Mouse (Mus musculus) forebrain, embryonic 15.5 days (tissue): ENCODE measurements at regions not wholly inside any gene's neighbourhood (a gene's known extent, or its start where the extent isn't known, plus 50 kb on each side); places are given as distances from the start of the nearest gene placed in this dataset.

ENCODE experiments used
- ATAC-seq: fragments of 200-750 bp; cut with Nextera tagmentation; replicated peaks from 2 replicates; pipeline ENCODE4 v1.8.0; 2017; ENCODE audit warnings: mild to moderate bottlenecking, moderate TSS enrichment, moderate library complexity
- H3K27ac ChIP-seq: fragments of 300-500 bp; sonication (generic); replicated peaks from 2 replicates; pipeline ENCODE4 v1.5.1; 2015; ENCODE audit warnings: mild to moderate bottlenecking, inconsistent platforms
- H3K27me3 ChIP-seq: fragments of 300-500 bp; sonication (generic); 2 replicates; pipeline ENCODE4 v1.6.1; 2015; ENCODE audit warnings: inconsistent platforms
- H3K36me3 ChIP-seq: fragments of 300-500 bp; sonication (generic); 2 replicates; pipeline ENCODE4 v1.6.1; 2015; ENCODE audit warnings: mild to moderate bottlenecking, inconsistent platforms
- H3K4me1 ChIP-seq: fragments of 300-500 bp; sonication (generic); 2 replicates; pipeline ENCODE4 v1.6.1; 2015; ENCODE audit warnings: inconsistent platforms
- H3K4me2 ChIP-seq: fragments of 300-500 bp; sonication (generic); replicated peaks from 2 replicates; pipeline ENCODE4 v1.6.1; 2015; ENCODE audit warnings: mild to moderate bottlenecking, inconsistent platforms
- H3K4me3 ChIP-seq: fragments of 300-500 bp; sonication (generic); 2 replicates; pipeline ENCODE4 v1.5.1; 2015; ENCODE audit warnings: mild to moderate bottlenecking, inconsistent platforms
- H3K9ac ChIP-seq: fragments of 300-500 bp; sonication (generic); replicated peaks from 2 replicates; pipeline ENCODE4 v1.6.1; 2015; ENCODE audit warnings: mild to moderate bottlenecking, inconsistent platforms
- H3K9me3 ChIP-seq: fragments of 300-500 bp; sonication (generic); 2 replicates; pipeline ENCODE4 v1.6.1; 2016; ENCODE audit warnings: inconsistent platforms
- WGBS: fragments of 180-500 bp; shearing (Covaris S2); methylation state at CpG from one replicate; pipeline ENCODE4 v1.1.7; 2015; ENCODE audit warnings: mixed read lengths; 5-methylcytosine and 5-hydroxymethylcytosine counted together

DNA sequence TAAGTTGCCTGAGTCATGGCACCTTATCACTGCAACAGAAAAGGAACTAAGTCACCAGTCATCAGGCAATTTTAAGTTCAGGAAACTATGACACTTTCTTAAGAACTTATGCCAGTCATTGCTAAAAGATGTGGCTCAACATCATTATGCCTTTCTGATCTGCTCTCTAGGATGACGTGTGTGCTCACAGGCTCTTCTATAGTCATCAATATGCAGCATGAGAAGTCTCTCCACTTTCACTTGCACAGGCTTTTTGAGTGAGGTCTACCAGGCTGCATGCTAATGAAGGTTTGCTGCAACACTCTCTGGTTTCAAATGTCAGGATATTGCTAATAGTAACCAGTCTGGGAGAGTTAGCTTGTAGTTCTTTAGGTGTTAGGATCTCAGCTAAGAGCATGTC lies 530.5 kb upstream of the Alcam start:
- Histone ChIP-seq H3K27ac (no peak overlapping the region), H3K4me2 (no peak overlapping the region), H3K9me3 (no peaks in the 10 kb centered on the region), H3K4me3 (no peak overlapping the region), H3K4me1 (no peaks in the 10 kb centered on the region), H3K9ac (no peak overlapping the region), H3K36me3 (no peaks in the 10 kb centered on the region), H3K27me3 (no peaks in the 10 kb centered on the region)
- WGBS = 35% methylated on average over 1 of the region's 1 CpGs
- ATAC-seq = 0 out of 2 replicates have a peak, but pooled peaks have one; percentile 41

DNA sequence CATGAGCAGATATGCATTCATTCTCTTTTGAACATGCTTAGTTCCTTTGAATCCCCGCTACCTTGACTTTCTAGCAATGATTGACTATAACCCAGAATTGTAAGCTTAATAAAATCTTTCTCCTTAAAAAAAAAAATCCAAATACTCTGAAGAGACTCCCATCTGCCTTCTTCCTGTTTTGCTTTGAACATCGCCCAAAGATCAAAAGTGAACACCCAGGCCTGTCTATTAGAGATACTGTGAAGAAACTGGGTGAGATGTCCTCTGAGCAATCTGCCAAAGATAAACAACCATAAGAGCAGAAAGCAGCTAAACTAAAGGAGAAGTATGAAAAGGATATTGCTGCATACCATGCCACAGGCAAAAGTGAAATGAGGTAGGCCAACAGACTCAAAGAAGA lies 527.1 kb upstream of the Alcam start:
- H3K9ac ChIP-seq = no peak overlapping the region
- no peaks in the 10 kb centered on the region for H3K9me3 ChIP-seq
- H3K4me3 ChIP-seq = no peak overlapping the region
- no peaks in the 10 kb centered on the region for H3K36me3 ChIP-seq
- 93% methylated on average over 2 of the region's 2 CpGs for WGBS
- no peak overlapping the region for H3K4me2 ChIP-seq
- H3K27me3 ChIP-seq = no peaks in the 10 kb centered on the region
- ATAC-seq = no peak
- H3K27ac ChIP-seq = no peak overlapping the region
- no peaks in the 10 kb centered on the region for H3K4me1 ChIP-seq

DNA sequence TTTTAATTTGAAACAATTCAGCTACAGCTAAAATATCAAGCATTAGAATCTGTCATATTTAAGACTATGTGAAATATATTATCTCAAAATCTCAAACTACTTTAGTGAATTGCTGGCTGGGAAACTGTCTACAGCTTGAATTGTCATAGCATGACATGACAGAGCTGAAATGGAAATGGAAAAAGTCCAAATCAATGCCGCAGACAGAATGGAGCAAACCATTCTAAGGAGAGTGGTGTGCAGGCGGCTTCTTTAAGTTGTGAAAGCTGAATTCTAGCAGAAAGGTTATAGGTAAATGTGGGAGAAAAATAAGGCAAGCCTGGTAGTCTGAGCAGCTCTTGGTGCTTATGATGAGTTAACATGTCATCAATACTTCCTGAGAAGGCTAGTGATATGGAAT lies 518.9 kb upstream of the Alcam start:
- no peaks in the 10 kb centered on the region for H3K4me1 ChIP-seq
- peak; percentile 43; the same call in 1 of the 2 replicates for ATAC-seq
- no peak overlapping the region for H3K9ac ChIP-seq
- no peak overlapping the region for H3K4me2 ChIP-seq
- H3K4me3 ChIP-seq = no peak overlapping the region
- H3K36me3 ChIP-seq = no peaks in the 10 kb centered on the region
- WGBS = 85% methylated on average over 2 of the region's 2 CpGs
- H3K27me3 ChIP-seq = no peaks in the 10 kb centered on the region
- H3K27ac ChIP-seq = 0 out of 2 replicates have a peak overlapping the region, but pooled peaks have one; percentile 2
- H3K9me3 ChIP-seq = no peaks in the 10 kb centered on the region

DNA sequence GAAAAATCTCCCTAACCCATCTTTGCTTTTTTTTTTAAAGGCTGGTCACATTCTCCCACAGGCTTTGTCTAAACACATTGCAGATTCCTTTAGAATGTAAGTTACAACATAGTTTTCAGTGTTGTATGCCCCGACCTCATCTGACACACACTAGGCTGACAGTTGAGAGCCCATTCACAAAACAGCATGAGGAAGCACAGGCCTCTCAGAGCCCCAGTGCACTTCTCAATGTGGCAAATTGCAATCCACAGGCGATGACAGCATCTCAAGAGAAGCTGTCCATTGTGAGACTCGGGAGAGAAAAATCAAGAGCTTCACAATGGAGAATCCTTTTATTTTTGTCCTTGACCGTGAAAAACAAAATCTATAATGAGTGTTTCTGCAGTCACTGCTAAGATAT lies 493.8 kb upstream of the Alcam start:
- Histone ChIP-seq H3K36me3 (no peaks in the 10 kb centered on the region), H3K9me3 (no peaks in the 10 kb centered on the region), H3K9ac (no peak overlapping the region), H3K4me1 (no peaks in the 10 kb centered on the region), H3K27ac (no peak overlapping the region), H3K4me2 (no peak overlapping the region), H3K27me3 (no peaks in the 10 kb centered on the region), H3K4me3 (no peak overlapping the region)
- WGBS = 70% methylated on average over 4 of the region's 4 CpGs
- ATAC-seq = no peak

DNA sequence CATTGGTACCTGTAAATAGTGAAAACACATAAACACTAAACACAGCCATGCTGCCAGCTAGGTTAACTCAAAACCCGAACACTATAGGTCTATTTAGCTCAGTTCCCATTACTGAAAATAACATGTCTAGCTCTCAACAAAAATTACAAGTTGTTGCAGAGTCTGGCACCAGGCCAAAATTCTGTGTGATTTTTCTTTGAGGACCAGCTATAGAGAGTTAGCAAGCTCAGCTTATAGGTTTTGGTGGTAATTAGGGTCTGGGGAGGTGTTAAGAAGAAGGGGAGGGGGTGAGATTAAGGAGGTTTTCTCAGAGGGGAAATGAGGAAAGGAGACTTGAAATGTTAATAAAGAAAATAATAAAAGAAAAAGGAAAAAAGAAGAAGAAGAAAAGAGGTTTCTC lies 480.9 kb upstream of the Alcam start:
- no peak for ATAC-seq
- H3K4me2 ChIP-seq = no peak overlapping the region
- H3K27ac ChIP-seq = no peak overlapping the region
- 0 out of 2 replicates have a peak, but pooled peaks cover 4% of the 10 kb centered on the region for H3K4me1 ChIP-seq
- H3K9ac ChIP-seq = no peak overlapping the region
- no peak overlapping the region for H3K4me3 ChIP-seq
- H3K9me3 ChIP-seq = no peaks in the 10 kb centered on the region
- 26% methylated on average over 1 of the region's 1 CpGs for WGBS
- no peaks in the 10 kb centered on the region for H3K27me3 ChIP-seq
- H3K36me3 ChIP-seq = no peaks in the 10 kb centered on the region

DNA sequence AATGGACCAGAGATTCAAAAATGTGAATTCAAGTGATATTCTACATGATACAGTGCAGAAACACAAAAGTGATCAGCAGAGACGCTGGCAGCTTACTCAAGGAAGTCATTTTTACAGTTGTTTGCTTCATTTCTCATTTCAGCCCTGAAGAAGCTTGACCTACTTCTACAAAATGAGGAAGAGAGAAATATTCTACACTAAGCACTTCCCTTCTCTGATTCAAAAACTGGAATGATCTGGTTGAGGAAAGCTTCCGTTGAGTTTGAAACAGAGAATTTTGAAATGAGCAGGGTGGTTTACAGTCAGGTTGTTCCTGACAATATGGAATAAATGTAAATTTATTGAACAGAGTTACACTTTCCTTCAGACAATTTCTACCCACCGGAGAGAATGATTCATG lies 478.1 kb upstream of the Alcam start:
- 87% methylated on average over 3 of the region's 3 CpGs for WGBS
- Histone ChIP-seq H3K9ac (no peak overlapping the region), H3K4me3 (no peak overlapping the region), H3K4me1 (0 out of 2 replicates have a peak, but pooled peaks cover 4% of the 10 kb centered on the region), H3K4me2 (no peak overlapping the region), H3K9me3 (no peaks in the 10 kb centered on the region), H3K36me3 (no peaks in the 10 kb centered on the region), H3K27me3 (no peaks in the 10 kb centered on the region), H3K27ac (no peak overlapping the region)
- ATAC-seq = no peak

DNA sequence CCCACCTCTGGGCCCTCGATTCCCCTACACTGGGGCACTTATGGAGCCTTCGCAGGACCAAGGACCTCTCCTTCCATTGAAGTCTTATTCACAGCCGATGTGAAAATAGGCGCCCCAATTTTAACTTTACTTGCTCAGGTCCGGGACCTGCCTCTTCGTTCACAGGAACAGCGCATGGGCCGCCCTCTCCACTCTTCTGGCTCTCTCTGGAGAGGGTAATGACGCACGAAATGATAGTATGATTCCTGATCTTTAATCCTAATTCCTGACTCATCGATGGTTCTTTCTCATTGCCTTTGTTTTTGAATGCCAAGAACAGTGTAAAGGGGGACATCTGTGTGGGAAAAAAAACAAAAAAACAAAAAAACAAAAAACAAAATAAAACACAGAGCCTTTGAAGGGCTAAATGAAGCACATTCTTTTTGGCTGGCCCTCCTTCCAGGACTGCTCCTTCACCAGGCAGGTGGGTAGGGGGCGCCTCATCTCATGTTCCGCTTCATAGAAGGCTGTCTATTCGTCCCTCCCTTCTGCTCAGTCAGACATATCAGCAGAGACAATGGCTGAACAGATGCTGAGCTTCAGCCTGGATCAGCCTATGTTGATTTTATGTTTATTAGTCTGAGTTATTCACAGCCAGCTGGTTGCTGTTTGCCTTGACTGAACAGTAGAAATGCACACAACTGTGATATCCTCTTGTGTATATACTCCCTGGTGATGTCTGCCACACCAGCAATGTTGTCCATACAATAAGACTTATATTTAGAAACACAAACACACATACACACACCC lies 438.8 kb upstream of the Alcam start:
- H3K27ac ChIP-seq = no peak overlapping the region
- 0 out of 2 replicates have a peak, but pooled peaks cover 3% of the 10 kb centered on the region for H3K4me1 ChIP-seq
- no peaks in the 10 kb centered on the region for H3K36me3 ChIP-seq
- H3K27me3 ChIP-seq = no peaks in the 10 kb centered on the region
- H3K4me2 ChIP-seq = no peak overlapping the region
- no peak overlapping the region for H3K4me3 ChIP-seq
- 68% methylated on average over 14 of the region's 14 CpGs for WGBS
- H3K9me3 ChIP-seq = no peaks in the 10 kb centered on the region
- peak; percentile 97 for ATAC-seq
- no peak overlapping the region for H3K9ac ChIP-seq

DNA sequence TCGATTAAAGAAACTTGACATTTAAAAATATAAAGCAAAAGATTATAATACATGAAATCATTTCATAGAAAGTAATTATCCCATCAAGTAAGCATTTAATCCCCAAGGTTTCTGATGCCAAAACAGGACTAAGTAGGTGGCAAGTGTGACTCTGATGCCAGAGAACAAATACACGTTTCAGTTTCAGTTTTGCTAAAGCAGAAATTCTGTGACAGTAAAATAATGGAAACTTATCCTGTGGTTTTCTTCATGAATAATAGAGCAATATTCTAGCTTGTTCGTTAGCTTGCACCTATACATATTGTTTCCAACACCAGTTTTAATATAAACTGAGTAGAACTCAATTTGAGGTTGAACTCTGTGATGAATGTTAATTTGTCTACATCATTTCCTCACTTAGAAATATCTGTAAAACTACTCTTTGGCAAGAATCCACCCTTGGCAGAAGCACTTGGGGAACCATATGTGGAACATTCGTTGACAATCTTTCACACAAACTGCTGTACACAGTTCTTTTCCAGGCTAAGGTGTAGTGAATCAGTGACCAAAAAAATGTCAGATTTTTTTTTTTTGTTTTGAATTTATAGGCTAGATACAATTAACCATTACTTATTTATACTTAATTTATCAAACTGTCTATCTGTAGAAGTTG lies 425.7 kb upstream of the Alcam start:
- no peak overlapping the region for H3K4me2 ChIP-seq

DNA sequence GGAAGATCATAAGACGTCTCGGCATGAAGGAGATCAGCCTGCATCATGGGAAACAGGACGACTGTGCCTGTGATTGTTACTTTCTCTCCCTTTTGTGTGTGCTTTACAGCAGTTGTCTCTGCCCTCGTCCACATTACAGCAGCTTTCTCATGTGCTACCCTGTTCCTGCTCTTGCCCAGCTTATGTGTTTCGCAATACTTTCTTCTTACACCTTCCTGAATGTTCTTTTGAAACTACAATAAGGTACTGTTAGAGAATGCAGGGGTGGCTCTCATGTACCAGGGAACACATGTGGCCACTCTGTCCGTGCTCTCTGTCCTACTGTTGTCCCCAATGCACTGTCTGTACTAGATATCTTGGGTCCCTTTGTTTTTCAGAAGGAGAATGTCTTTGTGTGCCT lies 414.0 kb upstream of the Alcam start:
- Histone ChIP-seq H3K27ac (no peak overlapping the region), H3K9me3 (no peaks in the 10 kb centered on the region), H3K9ac (no peak overlapping the region), H3K27me3 (no peaks in the 10 kb centered on the region), H3K4me3 (no peak overlapping the region), H3K4me2 (no peak overlapping the region), H3K4me1 (no peaks in the 10 kb centered on the region), H3K36me3 (no peaks in the 10 kb centered on the region)
- ATAC-seq = no peak
- WGBS = 81% methylated on average over 6 of the region's 6 CpGs

More for the DNA sequence above, 425.7 kb upstream of the Alcam start:
- no peak overlapping the region for H3K27ac ChIP-seq
- ATAC-seq = no peak; the same call in 1 of the 2 replicates
- no peak overlapping the region for H3K4me3 ChIP-seq
- H3K27me3 ChIP-seq = no peaks in the 10 kb centered on the region
- no peak overlapping the region for H3K9ac ChIP-seq
- WGBS = 60% methylated on average over 4 of the region's 4 CpGs
- no peaks in the 10 kb centered on the region for H3K36me3 ChIP-seq
- 0 out of 2 replicates have a peak, but pooled peaks cover 3% of the 10 kb centered on the region for H3K4me1 ChIP-seq
- no peaks in the 10 kb centered on the region for H3K9me3 ChIP-seq

DNA sequence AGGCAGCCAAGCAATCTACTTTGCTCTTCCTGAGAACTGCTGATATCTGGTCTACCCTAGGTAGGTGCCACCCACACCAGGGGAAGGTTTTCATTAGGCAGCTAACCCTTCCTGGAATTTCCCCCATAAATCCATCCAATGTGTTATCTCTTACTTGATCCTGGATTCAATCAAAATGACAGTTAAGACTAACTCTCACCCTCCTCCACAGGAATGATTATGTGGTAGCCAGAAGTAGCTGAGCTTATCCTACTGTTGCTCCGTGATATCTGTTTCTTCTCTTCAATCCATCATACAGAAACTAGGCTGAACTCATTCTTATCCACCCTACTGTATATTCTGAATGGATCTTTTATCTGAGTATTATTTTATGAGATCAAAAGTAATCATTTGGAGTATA lies 409.7 kb upstream of the Alcam start:
- no peak overlapping the region for H3K4me3 ChIP-seq
- H3K4me2 ChIP-seq = no peak overlapping the region
- H3K4me1 ChIP-seq = no peaks in the 10 kb centered on the region
- no peaks in the 10 kb centered on the region for H3K9me3 ChIP-seq
- no peaks in the 10 kb centered on the region for H3K27me3 ChIP-seq
- H3K36me3 ChIP-seq = no peaks in the 10 kb centered on the region
- ATAC-seq = no peak
- H3K9ac ChIP-seq = no peak overlapping the region
- H3K27ac ChIP-seq = no peak overlapping the region
- WGBS = 96% methylated on average over 1 of the region's 1 CpGs

DNA sequence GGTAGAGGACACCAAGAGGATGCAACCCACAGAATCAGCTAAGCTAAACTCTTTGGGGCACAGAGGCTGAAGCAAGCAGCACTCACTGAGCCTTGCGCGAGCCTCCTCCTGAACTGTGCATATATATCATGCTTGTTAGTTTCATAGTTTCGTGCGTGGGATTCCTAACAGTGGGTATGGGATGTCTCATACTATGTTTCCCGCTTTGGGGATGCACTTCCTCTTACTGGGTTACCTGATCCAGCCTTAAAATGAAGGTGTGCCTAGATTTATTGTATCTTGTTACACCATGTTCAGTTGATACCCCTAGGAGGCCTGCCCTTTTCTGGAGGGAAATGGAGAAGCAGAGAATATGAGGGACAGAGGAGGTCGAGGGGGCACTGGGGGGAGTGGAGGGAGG lies 407.4 kb upstream of the Alcam start:
- no peak for ATAC-seq
- no peak overlapping the region for H3K4me2 ChIP-seq
- H3K27me3 ChIP-seq = no peaks in the 10 kb centered on the region
- H3K36me3 ChIP-seq = no peaks in the 10 kb centered on the region
- H3K4me3 ChIP-seq = no peak overlapping the region
- no peaks in the 10 kb centered on the region for H3K9me3 ChIP-seq
- H3K9ac ChIP-seq = no peak overlapping the region
- no peak overlapping the region for H3K27ac ChIP-seq
- H3K4me1 ChIP-seq = no peaks in the 10 kb centered on the region
- 91% methylated on average over 6 of the region's 6 CpGs for WGBS

DNA sequence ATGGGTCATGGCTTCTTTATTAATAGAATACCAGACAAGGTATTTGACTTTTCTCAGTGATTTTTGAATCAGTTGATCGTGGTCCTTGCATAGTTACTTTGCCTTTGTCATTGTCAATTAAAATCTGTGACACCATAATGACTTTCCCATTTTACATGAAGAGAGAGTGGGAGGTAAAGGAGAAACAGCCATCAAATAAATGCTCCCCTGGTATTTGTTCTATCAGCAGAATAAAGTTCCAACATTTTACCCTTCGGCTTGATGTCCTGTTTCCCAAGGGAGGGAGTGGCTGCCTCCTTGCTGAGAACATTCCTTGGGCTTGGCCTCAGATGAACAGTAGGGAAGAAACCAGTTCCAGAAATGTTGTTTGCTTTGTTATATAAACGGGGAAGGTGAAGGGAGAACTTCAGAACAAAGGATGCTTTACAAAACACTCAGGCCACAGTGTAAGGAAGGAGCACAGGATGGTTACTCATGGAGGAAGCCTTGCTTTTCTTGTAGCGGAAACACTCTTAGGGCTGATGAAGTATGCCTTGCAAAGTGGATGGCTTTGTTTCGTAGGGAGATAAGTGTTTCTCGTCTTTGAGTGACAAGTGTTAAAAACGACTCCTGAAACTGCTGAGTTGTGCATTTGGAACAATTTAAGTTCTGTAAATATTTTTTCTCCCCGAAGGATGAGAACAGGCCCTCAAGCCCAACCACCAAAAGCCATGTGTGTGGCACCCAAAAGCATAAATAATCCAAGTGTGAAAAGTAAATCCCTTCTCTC lies 404.8 kb upstream of the Alcam start:
- no peak for ATAC-seq
- no peaks in the 10 kb centered on the region for H3K36me3 ChIP-seq

More for the DNA sequence above, 404.8 kb upstream of the Alcam start:
- Histone ChIP-seq H3K27me3 (no peaks in the 10 kb centered on the region), H3K4me1 (no peaks in the 10 kb centered on the region), H3K9ac (no peak overlapping the region), H3K9me3 (no peaks in the 10 kb centered on the region), H3K4me2 (no peak overlapping the region), H3K4me3 (no peak overlapping the region), H3K27ac (no peak overlapping the region)
- 59% methylated on average over 8 of the region's 8 CpGs for WGBS
